Mouse (Mus musculus): ENCODE data around the gene Ap3d1.

Gene Ap3d1

DNA sequence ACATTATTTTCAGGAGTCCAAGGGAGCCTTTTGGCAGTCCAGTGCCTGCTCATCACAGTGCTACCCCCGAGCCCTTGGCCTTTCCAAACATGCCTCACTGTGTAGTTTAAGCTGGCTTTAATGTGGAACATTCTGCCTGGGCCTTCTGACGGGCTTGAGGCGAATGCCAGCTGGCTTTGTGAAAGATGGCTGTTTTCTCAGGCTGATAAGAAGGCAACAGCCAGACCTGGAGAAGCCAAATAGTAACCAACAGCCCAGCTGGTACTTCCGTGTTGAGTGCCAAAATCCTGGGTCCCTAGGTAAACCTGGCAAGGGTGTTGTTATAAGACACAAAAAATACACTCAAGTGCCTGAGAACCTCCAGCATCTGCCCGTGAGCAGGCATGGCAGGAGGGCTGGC is 5.3 kb downstream of the Ap3d1 start:
- in situ Hi-C loops (cut with MboI; ENCODE audit: low pct_unique_long_range_greater_than_20kb in 1 of 2, low sequenced_read_pairs in 2 of 2, unreplicated experiment in 1 of 2), result no loop called here

- in situ Hi-C loops (cut with MboI; ENCODE audit: low pct_unique_long_range_greater_than_20kb in 1 of 2, low sequenced_read_pairs in 2 of 2, unreplicated experiment in 1 of 2), result no loop called here
These were observed 9.4 kb downstream of the Ap3d1 start for GRCm38 (mm10) chr10:80732611-80733101.

- in situ Hi-C loops (cut with MboI; ENCODE audit: low pct_unique_long_range_greater_than_20kb in 1 of 2, low sequenced_read_pairs in 2 of 2, unreplicated experiment in 1 of 2), result loop anchor here in 1 of 2 experiments (10.0 kb wide), 1 partner anchor 57 kb away; no protein-coding TSS in a partner anchor
These were observed 14.5 kb downstream of the Ap3d1 start for GRCm38 (mm10) chr10:80727369-80728127.

GRCm38 (mm10) chr10:80717281-80717680 is 24.8 kb downstream of the Ap3d1 start:
- in situ Hi-C loops (cut with MboI; ENCODE audit: low pct_unique_long_range_greater_than_20kb in 1 of 2, low sequenced_read_pairs in 2 of 2, unreplicated experiment in 1 of 2), result no loop called here

DNA sequence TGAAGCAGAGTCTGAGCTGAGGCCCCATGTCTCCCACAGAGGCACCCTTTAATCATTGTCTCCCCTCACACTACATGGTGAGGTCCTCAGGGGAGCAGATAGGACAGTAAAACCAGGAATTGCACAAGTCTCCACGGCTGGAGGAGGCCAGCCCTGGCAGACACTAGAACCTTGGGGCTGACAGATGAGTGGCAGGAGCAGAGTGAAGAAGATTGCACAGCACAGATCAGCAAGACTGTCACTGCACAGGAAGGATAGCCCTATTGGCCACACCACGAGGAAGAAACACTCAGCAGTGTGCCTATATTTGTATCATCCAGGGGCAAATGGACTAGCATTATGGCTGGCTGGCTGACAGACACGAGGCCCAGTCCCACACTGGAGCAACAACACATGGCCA is 31.2 kb downstream of the Ap3d1 start:
- in situ Hi-C loops (cut with MboI; ENCODE audit: low pct_unique_long_range_greater_than_20kb in 1 of 2, low sequenced_read_pairs in 2 of 2, unreplicated experiment in 1 of 2), result loop anchor here in 1 of 2 experiments (5.0 kb wide), 1 partner anchor 66 kb away; no protein-coding TSS in a partner anchor

GRCm38 (mm10) chr10:80705479-80705878 is 36.6 kb downstream of the Ap3d1 start:
- in situ Hi-C loops (cut with MboI; ENCODE audit: low pct_unique_long_range_greater_than_20kb in 1 of 2, low sequenced_read_pairs in 2 of 2, unreplicated experiment in 1 of 2), result no loop called here

GRCm38 (mm10) chr10:80705033-80705432 is 37.0 kb downstream of the Ap3d1 start:
- in situ Hi-C loops (cut with MboI; ENCODE audit: low pct_unique_long_range_greater_than_20kb in 1 of 2, low sequenced_read_pairs in 2 of 2, unreplicated experiment in 1 of 2), result no loop called here

- in situ Hi-C loops (cut with MboI; ENCODE audit: low pct_unique_long_range_greater_than_20kb in 1 of 2, low sequenced_read_pairs in 2 of 2, unreplicated experiment in 1 of 2), result no loop called here
These were observed 37.6 kb downstream of the Ap3d1 start for GRCm38 (mm10) chr10:80704418-80704817.

DNA sequence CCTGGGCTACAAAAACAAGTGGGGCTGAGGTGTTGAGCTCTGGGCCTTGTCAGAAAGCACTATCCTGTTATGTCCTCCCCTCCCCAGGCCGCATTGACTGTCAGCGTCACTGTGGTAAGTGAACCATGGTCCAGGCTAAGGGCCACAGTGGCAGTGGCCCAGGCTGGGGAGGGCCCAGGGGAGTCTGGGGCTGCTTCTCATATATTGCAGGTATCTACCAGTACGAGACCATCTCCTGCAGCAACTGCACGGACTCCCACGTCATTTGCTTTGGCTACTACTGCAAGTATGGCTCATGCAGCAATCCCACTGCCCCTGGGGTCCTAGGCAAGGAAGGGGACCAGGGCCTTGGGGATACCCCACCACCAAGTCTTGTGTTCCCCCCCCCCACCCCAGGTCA is 38.4 kb downstream of the Ap3d1 start:
- in situ Hi-C loops (cut with MboI; ENCODE audit: low pct_unique_long_range_greater_than_20kb in 1 of 2, low sequenced_read_pairs in 2 of 2, unreplicated experiment in 1 of 2), result no loop called here

- in situ Hi-C loops (cut with MboI; ENCODE audit: low pct_unique_long_range_greater_than_20kb in 1 of 2, low sequenced_read_pairs in 2 of 2, unreplicated experiment in 1 of 2), result no loop called here
These were observed 39.3 kb downstream of the Ap3d1 start for GRCm38 (mm10) chr10:80702536-80703390.

DNA sequence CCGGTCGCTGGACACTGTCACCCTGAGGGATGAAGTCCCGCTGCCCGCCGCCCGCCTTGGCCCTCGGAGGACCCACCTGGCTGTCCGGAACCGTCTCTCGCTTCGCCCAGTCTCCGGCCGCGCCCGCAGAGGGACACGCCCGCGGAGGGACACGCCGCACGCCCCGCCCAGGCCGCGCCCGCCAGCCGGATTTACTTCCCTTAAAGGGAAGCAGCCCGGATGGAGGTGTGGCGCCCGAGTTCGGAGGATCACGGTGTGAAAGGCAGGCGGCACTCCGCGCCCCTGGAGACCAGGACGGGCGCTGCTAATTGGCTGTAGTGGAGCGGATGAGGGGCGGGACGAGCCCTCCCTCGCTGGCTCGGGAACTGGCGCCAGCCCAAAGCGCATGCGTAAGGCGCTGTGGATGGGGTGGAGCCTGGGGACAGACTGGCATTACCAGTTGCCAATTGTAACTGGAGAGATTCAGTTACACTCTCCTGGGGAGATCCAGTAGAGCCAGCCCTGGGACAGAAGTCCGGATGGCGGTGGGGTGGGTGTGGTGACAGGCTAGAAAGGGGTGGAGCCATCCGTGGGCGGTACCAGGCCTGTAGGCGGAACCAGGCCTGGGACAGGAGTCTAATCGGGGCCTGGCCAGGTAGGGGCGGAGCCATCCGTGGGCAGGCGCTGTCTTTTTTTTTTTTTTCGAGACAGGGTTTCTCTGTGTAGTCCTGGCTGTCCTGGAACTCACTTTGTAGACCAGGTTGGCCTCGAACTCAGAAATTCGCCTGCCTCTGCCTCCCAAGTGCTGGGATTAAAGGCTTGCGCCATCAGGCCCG is 40.1 kb downstream of the Ap3d1 start, which contains the start of the genes Mob3a and Izumo4:
Gene Mob3a (minus strand): TSS at position 257 of the 815 bp plus-strand sequence.
Gene Izumo4 (plus strand): TSS at position 464 of the 815 bp plus-strand sequence.
- in situ Hi-C loops (cut with MboI; ENCODE audit: low pct_unique_long_range_greater_than_20kb in 1 of 2, low sequenced_read_pairs in 2 of 2, unreplicated experiment in 1 of 2), result no loop called here

- in situ Hi-C loops (cut with MboI; ENCODE audit: low pct_unique_long_range_greater_than_20kb in 1 of 2, low sequenced_read_pairs in 2 of 2, unreplicated experiment in 1 of 2), result no loop called here
These were observed 41.3 kb downstream of the Ap3d1 start for GRCm38 (mm10) chr10:80700732-80701131.

GRCm38 (mm10) chr10:80700038-80700504 is 42.0 kb downstream of the Ap3d1 start:
- in situ Hi-C loops (cut with MboI; ENCODE audit: low pct_unique_long_range_greater_than_20kb in 1 of 2, low sequenced_read_pairs in 2 of 2, unreplicated experiment in 1 of 2), result no loop called here

DNA sequence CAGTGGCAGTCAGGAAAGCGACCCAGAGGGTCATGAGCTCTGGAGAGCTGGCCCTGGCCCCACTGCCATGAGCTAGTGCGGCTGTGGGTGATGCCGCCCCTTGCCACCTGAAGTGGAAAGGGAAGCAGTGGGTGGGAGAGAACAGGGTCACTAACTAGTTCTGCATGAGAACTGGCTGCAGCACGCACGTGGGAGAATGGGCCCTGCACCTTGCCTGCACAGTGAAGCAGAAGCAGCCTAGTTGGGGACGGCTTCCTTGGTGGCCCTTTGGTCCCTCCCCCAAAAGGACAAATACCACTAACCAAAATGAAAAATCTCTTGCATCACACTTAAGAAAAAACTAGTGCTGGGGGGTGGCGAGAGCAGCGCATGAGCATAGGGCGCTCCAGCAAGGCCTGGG is 43.5 kb downstream of the Ap3d1 start:
- in situ Hi-C loops (cut with MboI; ENCODE audit: low pct_unique_long_range_greater_than_20kb in 1 of 2, low sequenced_read_pairs in 2 of 2, unreplicated experiment in 1 of 2), result no loop called here

GRCm38 (mm10) chr10:80697812-80698211 is 44.3 kb downstream of the Ap3d1 start:
- in situ Hi-C loops (cut with MboI; ENCODE audit: low pct_unique_long_range_greater_than_20kb in 1 of 2, low sequenced_read_pairs in 2 of 2, unreplicated experiment in 1 of 2), result no loop called here

GRCm38 (mm10) chr10:80697393-80697787 is 44.7 kb downstream of the Ap3d1 start:
- in situ Hi-C loops (cut with MboI; ENCODE audit: low pct_unique_long_range_greater_than_20kb in 1 of 2, low sequenced_read_pairs in 2 of 2, unreplicated experiment in 1 of 2), result no loop called here

GRCm38 (mm10) chr10:80696502-80697392 is 45.3 kb downstream of the Ap3d1 start:
- in situ Hi-C loops (cut with MboI; ENCODE audit: low pct_unique_long_range_greater_than_20kb in 1 of 2, low sequenced_read_pairs in 2 of 2, unreplicated experiment in 1 of 2), result no loop called here

Data from mouse embryonic stem cell (cell line).